Mouse (Mus musculus): ENCODE results near the gene Rarb. TPM values are rescaled to one million over a fixed set of nuclear protein-coding genes. Genes with fewer than 3 reads are reported as not detected.

Rarb gene
- polyA plus RNA-seq, 1 experiment, result not detected

- H3K9me3 ChIP-seq, result no peaks in the 10 kb centered on the region
- no peak for TF ChIP-seq GATA1 (IDR thresholded peaks at IDR 0.05; ENCODE audit: borderline replicate concordance, low read length)
- no peak for TF ChIP-seq FLI1 (IDR thresholded peaks at IDR 0.05; ENCODE audit: low read length)
- H3K27me3 ChIP-seq (replicated peaks), result peaks cover 1% of the 10 kb centered on the region
- H3K4me3 ChIP-seq (replicated peaks), result no peak overlapping the region
- no peaks in the 10 kb centered on the region for H3K36me3 ChIP-seq (replicated peaks; ENCODE audit: low read length)
- peaks cover 13% of the 10 kb centered on the region for H3K4me1 ChIP-seq
Observed at GRCm38 (mm10) chr14:16519588-16520167, 299.3 kb downstream of the Rarb start.

GRCm38 (mm10) chr14:16517958-16518357, 301.0 kb downstream of the Rarb start:
- TF ChIP-seq GATA1 (IDR thresholded peaks at IDR 0.05; ENCODE audit: borderline replicate concordance, low read length) (no peak), FLI1 (IDR thresholded peaks at IDR 0.05; ENCODE audit: low read length) (no peak)
- Histone ChIP-seq H3K9me3 (no peaks in the 10 kb centered on the region), H3K36me3 (replicated peaks; ENCODE audit: low read length) (no peaks in the 10 kb centered on the region)

GRCm38 (mm10) chr14:16515731-16516130, 303.2 kb downstream of the Rarb start:
- Histone ChIP-seq H3K4me1 (peaks cover 13% of the 10 kb centered on the region), H3K27me3 (replicated peaks) (no peaks in the 10 kb centered on the region), H3K36me3 (replicated peaks; ENCODE audit: low read length) (no peaks in the 10 kb centered on the region), H3K4me3 (replicated peaks) (no peak overlapping the region), H3K9me3 (no peaks in the 10 kb centered on the region)
- TF ChIP-seq FLI1 (IDR thresholded peaks at IDR 0.05; ENCODE audit: low read length) (no peak), GATA1 (IDR thresholded peaks at IDR 0.05; ENCODE audit: borderline replicate concordance, low read length) (no peak)

More at GRCm38 (mm10) chr14:16517958-16518357, 301.0 kb downstream of the Rarb start:
- Histone ChIP-seq H3K27me3 (replicated peaks) (peaks cover 1% of the 10 kb centered on the region), H3K4me3 (replicated peaks) (no peak overlapping the region), H3K4me1 (peaks cover 13% of the 10 kb centered on the region)

GRCm38 (mm10) chr14:16510574-16510973, 308.4 kb downstream of the Rarb start:
- TF ChIP-seq FLI1 (IDR thresholded peaks at IDR 0.05; ENCODE audit: low read length), result no peak
- TF ChIP-seq GATA1 (IDR thresholded peaks at IDR 0.05; ENCODE audit: borderline replicate concordance, low read length), result no peak
- Histone ChIP-seq H3K4me1 (no peaks in the 10 kb centered on the region), H3K9me3 (peaks cover 2% of the 10 kb centered on the region; the same call in 1 of the 2 replicates), H3K4me3 (replicated peaks) (no peak overlapping the region), H3K27me3 (replicated peaks) (no peaks in the 10 kb centered on the region), H3K36me3 (replicated peaks; ENCODE audit: low read length) (no peaks in the 10 kb centered on the region)

GRCm38 (mm10) chr14:16509825-16510224, 309.1 kb downstream of the Rarb start:
- Histone ChIP-seq H3K4me3 (replicated peaks) (no peak overlapping the region), H3K36me3 (replicated peaks; ENCODE audit: low read length) (no peaks in the 10 kb centered on the region)
- TF ChIP-seq GATA1 (IDR thresholded peaks at IDR 0.05; ENCODE audit: borderline replicate concordance, low read length), result no peak
- no peak for TF ChIP-seq FLI1 (IDR thresholded peaks at IDR 0.05; ENCODE audit: low read length)

GRCm38 (mm10) chr14:16508760-16509159, 310.2 kb downstream of the Rarb start:
- H3K4me1 ChIP-seq, result no peaks in the 10 kb centered on the region
- TF ChIP-seq FLI1 (IDR thresholded peaks at IDR 0.05; ENCODE audit: low read length) (no peak), GATA1 (IDR thresholded peaks at IDR 0.05; ENCODE audit: borderline replicate concordance, low read length) (no peak)
- no peaks in the 10 kb centered on the region for H3K27me3 ChIP-seq (replicated peaks)
- H3K4me3 ChIP-seq (replicated peaks), result no peak overlapping the region
- no peaks in the 10 kb centered on the region for H3K36me3 ChIP-seq (replicated peaks; ENCODE audit: low read length)
- peaks cover 2% of the 10 kb centered on the region; the same call in 1 of the 2 replicates for H3K9me3 ChIP-seq

More at GRCm38 (mm10) chr14:16509825-16510224, 309.1 kb downstream of the Rarb start:
- Histone ChIP-seq H3K4me1 (no peaks in the 10 kb centered on the region), H3K27me3 (replicated peaks) (no peaks in the 10 kb centered on the region), H3K9me3 (peaks cover 2% of the 10 kb centered on the region; the same call in 1 of the 2 replicates)

- H3K4me1 ChIP-seq, result peaks cover 5% of the 10 kb centered on the region
- H3K9me3 ChIP-seq, result peaks cover 13% of the 10 kb centered on the region
- no peak for TF ChIP-seq GATA1 (IDR thresholded peaks at IDR 0.05; ENCODE audit: borderline replicate concordance, low read length)
- no peak for TF ChIP-seq FLI1 (IDR thresholded peaks at IDR 0.05; ENCODE audit: low read length)
- H3K36me3 ChIP-seq (replicated peaks; ENCODE audit: low read length), result no peaks in the 10 kb centered on the region
- H3K4me3 ChIP-seq (replicated peaks), result no peak overlapping the region
- peaks cover 11% of the 10 kb centered on the region for H3K27me3 ChIP-seq (replicated peaks)
Observed at GRCm38 (mm10) chr14:16497226-16497661, 321.7 kb downstream of the Rarb start.

GRCm38 (mm10) chr14:16483656-16484380, 335.1 kb downstream of the Rarb start:
- Histone ChIP-seq H3K9me3 (no peaks in the 10 kb centered on the region), H3K4me1 (peaks cover 10% of the 10 kb centered on the region; the same call in 1 of the 2 replicates), H3K27me3 (replicated peaks) (peaks cover 6% of the 10 kb centered on the region)

GRCm38 (mm10) chr14:16480621-16481020, 338.3 kb downstream of the Rarb start:
- H3K36me3 ChIP-seq (replicated peaks; ENCODE audit: low read length), result no peaks in the 10 kb centered on the region
- no peak for TF ChIP-seq GATA1 (IDR thresholded peaks at IDR 0.05; ENCODE audit: borderline replicate concordance, low read length)
- no peak for TF ChIP-seq FLI1 (IDR thresholded peaks at IDR 0.05; ENCODE audit: low read length)
- H3K4me3 ChIP-seq (replicated peaks), result no peak overlapping the region
- H3K9me3 ChIP-seq, result no peaks in the 10 kb centered on the region
- H3K27me3 ChIP-seq (replicated peaks), result peaks cover 10% of the 10 kb centered on the region
- H3K4me1 ChIP-seq, result peaks cover 12% of the 10 kb centered on the region; the same call in 1 of the 2 replicates

More at GRCm38 (mm10) chr14:16483656-16484380, 335.1 kb downstream of the Rarb start:
- no peak for TF ChIP-seq FLI1 (IDR thresholded peaks at IDR 0.05; ENCODE audit: low read length)
- TF ChIP-seq GATA1 (IDR thresholded peaks at IDR 0.05; ENCODE audit: borderline replicate concordance, low read length), result no peak
- Histone ChIP-seq H3K4me3 (replicated peaks) (no peak overlapping the region), H3K36me3 (replicated peaks; ENCODE audit: low read length) (no peaks in the 10 kb centered on the region)

- peaks cover 10% of the 10 kb centered on the region for H3K27me3 ChIP-seq (replicated peaks)
- no peaks in the 10 kb centered on the region for H3K36me3 ChIP-seq (replicated peaks; ENCODE audit: low read length)
- TF ChIP-seq GATA1 (IDR thresholded peaks at IDR 0.05; ENCODE audit: borderline replicate concordance, low read length) (no peak), FLI1 (IDR thresholded peaks at IDR 0.05; ENCODE audit: low read length) (no peak)
- H3K9me3 ChIP-seq, result no peaks in the 10 kb centered on the region
- peaks cover 12% of the 10 kb centered on the region; the same call in 1 of the 2 replicates for H3K4me1 ChIP-seq
- H3K4me3 ChIP-seq (replicated peaks), result no peak overlapping the region
Observed at GRCm38 (mm10) chr14:16479521-16479920, 339.4 kb downstream of the Rarb start.
